Mouse (Mus musculus) kidney, adult 18-20 months (tissue): ENCODE results near the gene Gm9195.

Source experiments
- DNase-seq: peaks from one replicate; pipeline ENCODE4 v3.0.0; 2021

Gm9195 gene

GRCm38 (mm10) chr14:72491738-72492137 lies at the start of gene Gm9195:
Gene Gm9195, minus strand, starts transcription at chr14:72491838.
- DNase-seq, result no peak

GRCm38 (mm10) chr14:72536392-72537017 lies 44.9 kb upstream of the Gm9195 start:
- DNase-seq, result peak; percentile 48

GRCm38 (mm10) chr14:72533862-72534261 lies 42.2 kb upstream of the Gm9195 start:
- peak; percentile 72 for DNase-seq

- peak; percentile 70 for DNase-seq
Observed at GRCm38 (mm10) chr14:72532028-72532917, 40.6 kb upstream of the Gm9195 start.

- DNase-seq, result no peak
Observed at GRCm38 (mm10) chr14:72527126-72527525, 35.5 kb upstream of the Gm9195 start.

GRCm38 (mm10) chr14:72519561-72519960 lies 27.9 kb upstream of the Gm9195 start:
- DNase-seq, result peak; percentile 24

GRCm38 (mm10) chr14:72518786-72519185 lies 27.1 kb upstream of the Gm9195 start:
- DNase-seq, result no peak

- peak; percentile 63 for DNase-seq
Observed at GRCm38 (mm10) chr14:72516376-72516775, 24.7 kb upstream of the Gm9195 start.

- no peak for DNase-seq
Observed at GRCm38 (mm10) chr14:72506723-72507420, 15.2 kb upstream of the Gm9195 start.

GRCm38 (mm10) chr14:72506018-72506722 lies 14.5 kb upstream of the Gm9195 start:
- no peak for DNase-seq

- no peak for DNase-seq
Observed at GRCm38 (mm10) chr14:72504985-72505384, 13.3 kb upstream of the Gm9195 start.

GRCm38 (mm10) chr14:72503241-72503640 lies 11.6 kb upstream of the Gm9195 start:
- DNase-seq, result no peak

- no peak for DNase-seq
Observed at GRCm38 (mm10) chr14:72493775-72494174, 2.1 kb upstream of the Gm9195 start.

GRCm38 (mm10) chr14:72490367-72490766 lies 1.3 kb downstream of the Gm9195 start:
- DNase-seq, result no peak

GRCm38 (mm10) chr14:72474501-72474900 lies 17.1 kb downstream of the Gm9195 start:
- DNase-seq, result no peak

- no peak for DNase-seq
Observed at GRCm38 (mm10) chr14:72468429-72468828, 23.2 kb downstream of the Gm9195 start.

GRCm38 (mm10) chr14:72466384-72466783 lies 25.3 kb downstream of the Gm9195 start:
- DNase-seq, result no peak

- no peak for DNase-seq
Observed at GRCm38 (mm10) chr14:72461591-72461990, 30.0 kb downstream of the Gm9195 start.

GRCm38 (mm10) chr14:72460291-72460690 lies 31.3 kb downstream of the Gm9195 start:
- no peak for DNase-seq

GRCm38 (mm10) chr14:72458930-72459329 lies 32.7 kb downstream of the Gm9195 start:
- DNase-seq, result no peak

GRCm38 (mm10) chr14:72447141-72448091 lies 44.2 kb downstream of the Gm9195 start:
- DNase-seq, result peak; percentile 14

- DNase-seq, result no peak
Observed at GRCm38 (mm10) chr14:72442936-72443335, 48.7 kb downstream of the Gm9195 start.
